Mouse (Mus musculus) forebrain, embryonic 11.5 days (tissue): ENCODE data around the gene Car10. TPM values are rescaled to one million over a fixed set of nuclear protein-coding genes. Genes with fewer than 3 reads are reported as not detected.

Experiments used
- ATAC-seq: fragments of 200-750 bp; cut with Nextera tagmentation; replicated peaks from 2 replicates; pipeline ENCODE4 v1.8.0; 2017; ENCODE audit warnings: moderate TSS enrichment; ENCODE audit not compliant: low FRiP score
- DNase-seq: peaks from one replicate; pipeline ENCODE4 v3.0.0-alpha.2; 2017; ENCODE audit warnings: low spot score
- H3K27ac ChIP-seq: fragments of 300-500 bp; sonication (generic); 2 replicates; pipeline ENCODE4 v1.5.1; 2014; ENCODE audit warnings: low read depth, low read length
- H3K27me3 ChIP-seq: fragments of 300-500 bp; sonication (generic); 2 replicates; pipeline ENCODE4 v1.6.1; 2014; ENCODE audit warnings: mild to moderate bottlenecking, low read length, mixed read lengths; ENCODE audit not compliant: control insufficient read depth, insufficient read depth
- H3K36me3 ChIP-seq: fragments of 300-500 bp; sonication (generic); 2 replicates; pipeline ENCODE4 v1.6.1; 2014; ENCODE audit warnings: mild to moderate bottlenecking, low read length, moderate library complexity, mixed read lengths; ENCODE audit not compliant: control insufficient read depth, insufficient read depth
- H3K4me1 ChIP-seq: fragments of 300-500 bp; sonication (generic); replicated peaks from 2 replicates; pipeline ENCODE4 v1.6.1; 2014; ENCODE audit warnings: low read length, mixed read lengths; ENCODE audit not compliant: control insufficient read depth, insufficient read depth
- H3K4me2 ChIP-seq: fragments of 300-500 bp; sonication (generic); 2 replicates; pipeline ENCODE4 v1.6.1; 2014; ENCODE audit warnings: low read depth, mild to moderate bottlenecking, low read length, moderate library complexity, mixed read lengths; ENCODE audit not compliant: severe bottlenecking
- H3K4me3 ChIP-seq: fragments of 300-500 bp; sonication (generic); 2 replicates; pipeline ENCODE4 v1.5.1; 2014; ENCODE audit warnings: low read depth, low read length
- H3K9ac ChIP-seq: fragments of 300-500 bp; sonication (generic); 2 replicates; pipeline ENCODE4 v1.6.1; 2014; ENCODE audit warnings: low read length
- H3K9me3 ChIP-seq: fragments of 300-500 bp; sonication (generic); 2 replicates; pipeline ENCODE4 v1.6.1; 2016; ENCODE audit warnings: low read length, mixed read lengths; ENCODE audit not compliant: control insufficient read depth
- WGBS: fragments of 180-500 bp; shearing (Covaris S2); extraction: QIAGEN DNeasy Blood & Tissue Kit; methylation state at CpG from one replicate; pipeline ENCODE4 v1.1.7; 2014; 5-methylcytosine and 5-hydroxymethylcytosine counted together
- polyA plus RNA-seq: library from polyadenylated mRNA; unstranded; fragments of >200 nt; fragmentation: Nextera tagmentation; extraction: Ambion mirVana; gene quantifications from 2 replicates; pipeline ENCODE4 v1.2.1, GENCODE M21; 2014

Gene Car10
- polyA plus RNA-seq, 1 experiment from 2014 or later = 1.3 TPM

GRCm38 (mm10) chr11:93186163-93186562 is 88.3 kb downstream of the Car10 start:
- no peak overlapping the region for H3K4me2 ChIP-seq
- H3K4me3 ChIP-seq = no peak overlapping the region
- no peaks in the 10 kb centered on the region for H3K36me3 ChIP-seq
- H3K9me3 ChIP-seq = no peaks in the 10 kb centered on the region
- H3K27ac ChIP-seq = no peak overlapping the region
- no peaks in the 10 kb centered on the region for H3K27me3 ChIP-seq
- ATAC-seq = no peak
- no peak overlapping the region for H3K9ac ChIP-seq
- H3K4me1 ChIP-seq = no peaks in the 10 kb centered on the region
- DNase-seq = no peak
- WGBS = 82% methylated on average over 2 of the region's 2 CpGs

DNA sequence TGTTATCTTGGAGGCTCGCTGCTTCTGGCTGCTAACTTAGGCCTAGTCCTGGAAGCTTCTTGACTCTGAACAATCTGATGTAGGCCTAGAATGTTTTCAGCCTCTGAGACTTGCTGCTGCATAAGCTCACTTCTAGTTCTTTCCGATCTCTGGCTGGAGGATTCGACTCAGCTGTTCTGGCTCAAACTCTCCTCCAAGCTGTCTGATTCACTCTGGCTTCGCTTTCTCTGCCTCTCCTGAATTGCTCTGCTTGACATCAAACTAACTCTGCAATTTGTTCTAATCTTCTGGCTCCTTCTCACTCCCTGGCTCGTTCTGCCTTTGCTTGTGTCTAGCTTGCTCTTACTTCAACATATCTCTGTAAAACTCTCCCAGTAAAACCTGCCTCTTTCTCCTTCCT is 90.8 kb downstream of the Car10 start:
- H3K27me3 ChIP-seq = no peaks in the 10 kb centered on the region
- 86% methylated on average over 5 of the region's 5 CpGs for WGBS

GRCm38 (mm10) chr11:93200046-93200445 is 102.2 kb downstream of the Car10 start:
- Histone ChIP-seq H3K36me3 (no peaks in the 10 kb centered on the region), H3K9ac (no peak overlapping the region), H3K9me3 (no peaks in the 10 kb centered on the region), H3K27ac (no peak overlapping the region), H3K4me3 (no peak overlapping the region), H3K27me3 (no peaks in the 10 kb centered on the region), H3K4me1 (no peaks in the 10 kb centered on the region), H3K4me2 (no peak overlapping the region)
- 96% methylated on average over 3 of the region's 3 CpGs for WGBS
- no peak for DNase-seq
- no peak for ATAC-seq

More for the DNA sequence above, 90.8 kb downstream of the Car10 start:
- no peak overlapping the region for H3K9ac ChIP-seq
- H3K4me2 ChIP-seq = no peak overlapping the region
- H3K4me3 ChIP-seq = no peak overlapping the region
- DNase-seq (no peak), ATAC-seq (no peak)
- no peaks in the 10 kb centered on the region for H3K4me1 ChIP-seq
- no peak overlapping the region for H3K27ac ChIP-seq
- H3K36me3 ChIP-seq = no peaks in the 10 kb centered on the region
- H3K9me3 ChIP-seq = no peaks in the 10 kb centered on the region

- DNase-seq (no peak), ATAC-seq (no peak)
- H3K9me3 ChIP-seq = no peaks in the 10 kb centered on the region
- H3K36me3 ChIP-seq = no peaks in the 10 kb centered on the region
- H3K27ac ChIP-seq = no peak overlapping the region
- no peaks in the 10 kb centered on the region for H3K27me3 ChIP-seq
- H3K4me1 ChIP-seq = no peaks in the 10 kb centered on the region
- H3K4me2 ChIP-seq = no peak overlapping the region
- no peak overlapping the region for H3K9ac ChIP-seq
- no peak overlapping the region for H3K4me3 ChIP-seq
Observed at GRCm38 (mm10) chr11:93217457-93217856, 119.6 kb downstream of the Car10 start.

DNA sequence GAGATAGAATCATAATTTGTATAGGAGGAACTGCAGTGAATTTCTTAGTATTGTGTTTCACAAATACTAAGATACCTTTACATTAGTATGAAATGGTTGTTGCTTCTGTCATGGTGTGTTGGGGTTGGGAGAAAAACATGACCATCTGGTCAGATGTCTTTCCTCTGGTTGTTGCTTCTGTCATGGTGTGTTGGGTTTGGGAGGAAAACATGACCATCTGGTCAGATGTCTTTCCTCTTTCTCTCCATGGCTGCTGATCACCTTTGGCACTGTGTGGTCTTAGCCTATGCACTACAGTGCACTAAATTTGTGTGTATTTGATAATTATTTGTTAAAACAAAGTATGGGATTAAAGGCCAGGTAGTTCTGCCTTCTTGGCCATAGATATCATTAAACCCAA is 132.2 kb downstream of the Car10 start:
- Histone ChIP-seq H3K4me1 (no peaks in the 10 kb centered on the region), H3K4me3 (no peak overlapping the region), H3K36me3 (no peaks in the 10 kb centered on the region), H3K9me3 (no peaks in the 10 kb centered on the region), H3K27ac (no peak overlapping the region), H3K9ac (no peak overlapping the region), H3K27me3 (no peaks in the 10 kb centered on the region), H3K4me2 (no peak overlapping the region)
- DNase-seq = no peak
- no peak for ATAC-seq

DNA sequence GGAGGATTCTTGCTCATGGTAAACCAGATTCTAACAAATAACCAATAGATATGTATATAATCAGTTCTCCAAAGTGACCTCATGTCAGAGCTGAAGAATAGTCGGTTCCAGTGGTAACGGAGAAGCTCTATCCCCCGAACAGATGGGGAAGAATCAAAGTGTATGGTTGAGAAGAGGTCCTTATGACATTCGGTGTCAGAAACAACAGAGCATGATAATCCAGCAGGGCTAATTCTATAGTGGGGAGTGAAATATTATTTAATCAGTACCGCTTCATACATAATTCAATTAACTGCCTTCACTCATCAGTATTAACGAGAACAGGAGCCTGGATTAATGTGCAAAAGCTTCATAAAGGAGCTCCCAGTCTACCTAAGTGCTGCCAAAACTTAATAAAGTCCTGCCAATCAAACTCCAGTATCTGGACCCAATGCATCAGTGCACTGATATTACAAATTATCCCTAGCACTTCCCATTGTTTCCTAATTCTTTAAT is 152.0 kb downstream of the Car10 start:
- no peak overlapping the region for H3K4me2 ChIP-seq
- H3K4me3 ChIP-seq = no peak overlapping the region
- no peak overlapping the region for H3K27ac ChIP-seq
- ATAC-seq (no peak), DNase-seq (no peak)
- H3K9ac ChIP-seq = no peak overlapping the region
- no peaks in the 10 kb centered on the region for H3K36me3 ChIP-seq
- no peaks in the 10 kb centered on the region for H3K4me1 ChIP-seq
- no peaks in the 10 kb centered on the region for H3K9me3 ChIP-seq
- WGBS = 74% methylated on average over 6 of the region's 6 CpGs
- no peaks in the 10 kb centered on the region for H3K27me3 ChIP-seq

GRCm38 (mm10) chr11:93251766-93252165 is 153.9 kb downstream of the Car10 start:
- H3K36me3 ChIP-seq = no peaks in the 10 kb centered on the region
- ATAC-seq (no peak), DNase-seq (no peak)
- H3K4me3 ChIP-seq = no peak overlapping the region
- no peak overlapping the region for H3K9ac ChIP-seq
- H3K27ac ChIP-seq = no peak overlapping the region
- H3K9me3 ChIP-seq = no peaks in the 10 kb centered on the region
- H3K4me1 ChIP-seq = no peaks in the 10 kb centered on the region
- no peak overlapping the region for H3K4me2 ChIP-seq
- no peaks in the 10 kb centered on the region for H3K27me3 ChIP-seq
- 77% methylated on average over 5 of the region's 5 CpGs for WGBS

DNA sequence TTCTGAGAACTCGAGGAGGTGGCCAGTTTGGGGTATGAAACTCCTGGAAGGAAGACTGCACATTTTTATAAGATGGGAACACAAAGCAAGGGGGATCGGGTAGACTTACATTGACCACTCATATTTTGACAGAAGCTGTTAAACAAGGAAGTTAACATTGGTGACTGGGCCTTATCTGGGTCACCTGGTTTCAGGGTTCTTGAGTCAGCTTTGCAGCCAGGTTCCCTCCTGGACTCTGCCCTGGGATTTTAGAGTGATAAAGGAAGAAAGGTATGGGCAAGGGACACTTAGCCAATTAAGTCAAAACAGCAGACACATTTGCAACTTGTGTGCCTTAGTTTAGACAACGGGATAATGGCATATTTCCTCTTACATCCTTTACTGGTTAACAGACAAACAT is 166.2 kb downstream of the Car10 start:
- Histone ChIP-seq H3K36me3 (no peaks in the 10 kb centered on the region), H3K9ac (no peak overlapping the region), H3K4me3 (no peak overlapping the region), H3K4me1 (no peaks in the 10 kb centered on the region), H3K27me3 (no peaks in the 10 kb centered on the region), H3K9me3 (no peaks in the 10 kb centered on the region), H3K27ac (no peak overlapping the region), H3K4me2 (no peak overlapping the region)
- 80% methylated on average over 3 of the region's 3 CpGs for whole genome bisulfite sequencing
- DNase-seq = no peak
- no peak for ATAC-seq

DNA sequence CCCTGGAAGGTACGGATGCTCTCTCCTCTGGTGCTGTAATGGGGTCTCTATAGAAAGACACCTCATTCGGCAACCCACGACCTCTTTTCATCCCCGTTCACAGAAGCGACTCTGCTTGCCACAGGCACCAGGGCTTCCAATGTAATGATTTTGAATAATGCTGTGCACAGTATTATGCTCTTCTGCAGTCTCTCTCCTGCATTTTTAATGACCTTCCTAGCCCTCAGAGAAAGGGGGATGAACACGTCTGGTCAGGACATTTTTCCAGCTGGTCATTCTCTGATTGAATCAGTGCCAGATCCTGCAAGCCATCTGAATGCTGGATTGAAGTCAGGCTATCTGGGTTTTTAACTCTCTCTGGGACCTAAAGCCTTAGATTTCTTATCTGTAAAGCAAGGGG is 174.2 kb downstream of the Car10 start:
- Histone ChIP-seq H3K27me3 (no peaks in the 10 kb centered on the region), H3K4me3 (no peak overlapping the region), H3K4me2 (no peak overlapping the region), H3K4me1 (no peaks in the 10 kb centered on the region), H3K27ac (no peak overlapping the region), H3K36me3 (no peaks in the 10 kb centered on the region), H3K9ac (no peak overlapping the region), H3K9me3 (no peaks in the 10 kb centered on the region)
- DNase-seq (no peak), ATAC-seq (no peak)
- WGBS = 55% methylated on average over 6 of the region's 6 CpGs
